In the genomic region with DNA sequence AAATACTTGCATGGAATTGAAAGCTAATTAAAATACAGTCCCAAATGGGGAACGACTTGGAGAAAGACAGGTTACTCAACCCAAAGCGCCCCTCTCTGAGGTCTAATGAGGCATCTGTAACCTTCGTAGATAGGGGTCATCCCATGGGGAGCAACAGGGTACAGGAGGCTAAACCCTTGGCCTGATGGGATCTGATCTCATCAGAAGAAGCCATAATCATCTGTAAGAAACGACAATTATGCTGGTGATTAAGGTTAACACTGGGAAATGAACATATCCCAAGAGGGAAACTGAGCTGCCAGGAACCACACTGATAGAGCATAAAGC, we compare ENCODE assay signal across 18 mouse cellular contexts.
DNase-seq lines count a peak whose midpoint lies in the region; ATAC-seq lines count a peak whose summit lies in the region.
"Had no signal": no experiment of that assay in that cellular context is flagged by ENCODE, and none has a peak within 500 bp of the region (broad histone marks: within the 10 kb centered on the region; RNA-seq: fewer than 3 reads in every experiment).

No protein-coding gene starts in this region.

- DNase-seq in neural tube, embryonic 11.5 days (ENCODE audit: low spot score) = no peak
- DNase-seq in neural tube, embryonic 10.5 days (ENCODE audit: extremely low spot score, low spot score) = no peak
- no peak for DNase-seq in gastrocnemius, adult 8-10 months (ENCODE audit: low spot score in 2 of 2)
- no peak for DNase-seq in thymus, adult 18-20 months
- no peak for DNase-seq in cerebellum, postnatal 36 days
- no peak for DNase-seq in layer of hippocampus, postnatal 25 days (ENCODE audit: extremely low spot score in 1 of 2, low spot score in 1 of 2)
- DNase-seq: adrenal gland, adult 8-10 months; B cell, adult 2 months; cerebellum, adult 11 months; heart, postnatal 4 days; kidney, adult 11 months; kidney, postnatal 10 days; lung, adult 2 months; thymus, adult 2 months had no signal

- no peaks in the 10 kb centered on the region for H3K27me3 ChIP-seq in neural tube, embryonic 11.5 days (ENCODE audit: control insufficient read depth, insufficient read depth, low read length)
- no peaks in the 10 kb centered on the region for H3K27me3 ChIP-seq in hindbrain, embryonic 12.5 days
- H3K27me3 ChIP-seq in midbrain, embryonic 13.5 days = no peaks in the 10 kb centered on the region
- H3K27me3 ChIP-seq: embryonic facial prominence, embryonic 13.5 days had no signal

- no peak overlapping the region for H3K4me2 ChIP-seq in neural tube, embryonic 11.5 days (ENCODE audit: low read depth)
- no peak overlapping the region for H3K4me2 ChIP-seq in hindbrain, embryonic 12.5 days (replicated peaks)
- 0 out of 2 replicates have a peak overlapping the region, but pooled peaks have one; percentile 17 for H3K4me2 ChIP-seq in midbrain, embryonic 13.5 days (replicated peaks)
- H3K4me2 ChIP-seq: embryonic facial prominence, embryonic 13.5 days had no signal

- no peaks in the 10 kb centered on the region for H3K9me3 ChIP-seq in neural tube, embryonic 11.5 days (ENCODE audit: control insufficient read depth, low read length)
- no peaks in the 10 kb centered on the region for H3K9me3 ChIP-seq in hindbrain, embryonic 12.5 days (replicated peaks)
- H3K9me3 ChIP-seq in midbrain, embryonic 13.5 days = no peaks in the 10 kb centered on the region
- H3K9me3 ChIP-seq: embryonic facial prominence, embryonic 13.5 days had no signal

- H3K4me1 ChIP-seq in neural tube, embryonic 11.5 days (ENCODE audit: control insufficient read depth, insufficient read depth, low read length) = no peaks in the 10 kb centered on the region
- H3K4me1 ChIP-seq in hindbrain, embryonic 12.5 days = peaks cover 10% of the 10 kb centered on the region; the same call in 1 of the 2 replicates
- H3K4me1 ChIP-seq in midbrain, embryonic 13.5 days (replicated peaks) = peaks cover 14% of the 10 kb centered on the region
- H3K4me1 ChIP-seq: embryonic facial prominence, embryonic 13.5 days had no signal

- WGBS in neural tube, embryonic 11.5 days = 60% methylated on average over 4 of the region's 4 CpGs
- WGBS in hindbrain, embryonic 12.5 days = 49% methylated on average over 4 of the region's 4 CpGs
- WGBS in midbrain, embryonic 13.5 days = 38% methylated on average over 4 of the region's 4 CpGs

- H3K27ac ChIP-seq in neural tube, embryonic 11.5 days (ENCODE audit: low read depth, low read length) = no peak overlapping the region
- peak overlapping the region; percentile 77 for H3K27ac ChIP-seq in hindbrain, embryonic 12.5 days
- peak overlapping the region; percentile 78 for H3K27ac ChIP-seq in midbrain, embryonic 13.5 days
- H3K27ac ChIP-seq: embryonic facial prominence, embryonic 13.5 days; macrophage had no signal

- H3K36me3 ChIP-seq in neural tube, embryonic 11.5 days (ENCODE audit: control insufficient read depth, insufficient read depth, low read length) = no peaks in the 10 kb centered on the region
- H3K36me3 ChIP-seq in hindbrain, embryonic 12.5 days = no peaks in the 10 kb centered on the region
- H3K36me3 ChIP-seq in midbrain, embryonic 13.5 days = no peaks in the 10 kb centered on the region
- H3K36me3 ChIP-seq: embryonic facial prominence, embryonic 13.5 days had no signal

- no peak overlapping the region for H3K9ac ChIP-seq in neural tube, embryonic 11.5 days (ENCODE audit: low read length)
- no peak overlapping the region for H3K9ac ChIP-seq in hindbrain, embryonic 12.5 days
- no peak overlapping the region for H3K9ac ChIP-seq in midbrain, embryonic 13.5 days (replicated peaks)
- H3K9ac ChIP-seq: embryonic facial prominence, embryonic 13.5 days had no signal

- no peak overlapping the region for H3K4me3 ChIP-seq in neural tube, embryonic 11.5 days (ENCODE audit: low read depth, low read length)
- H3K4me3 ChIP-seq in hindbrain, embryonic 12.5 days = no peak overlapping the region
- H3K4me3 ChIP-seq in midbrain, embryonic 13.5 days (replicated peaks) = no peak overlapping the region
- H3K4me3 ChIP-seq: embryonic facial prominence, embryonic 13.5 days had no signal

- ATAC-seq in neural tube, embryonic 11.5 days (ENCODE audit: insufficient read depth, low FRiP score, low TSS enrichment) = peak; percentile 36; the same call in 1 of the 2 replicates
- ATAC-seq in hindbrain, embryonic 12.5 days (ENCODE audit: low FRiP score) = peak; percentile 51
- peak; percentile 34; the same call in 1 of the 2 replicates for ATAC-seq in midbrain, embryonic 13.5 days
